Mouse (Mus musculus): Measurements from ENCODE around the gene Magi1. TPM values are rescaled to one million over a fixed set of nuclear protein-coding genes. Genes with fewer than 3 reads are reported as not detected.
"Not testable (repeated sequence)": the region's sequence is repeated elsewhere in the genome, so short reads cannot be mapped to it uniquely, and the experiment has no call there.

Gene Magi1
- total RNA-seq, 2 experiments from 2014 or later = 87.2 to 87.4 TPM

- intact Hi-C loops (cut with DNase I) = no loop called here
- DNase-seq = peak; percentile 12
Measured at GRCm38 (mm10) chr6:94011947-94012346, 271.8 kb downstream of the Magi1 start.

GRCm38 (mm10) chr6:94011521-94011920 lies 272.2 kb downstream of the Magi1 start:
- no peak for DNase-seq
- intact Hi-C loops (cut with DNase I) = no loop called here

- intact Hi-C loops (cut with DNase I) = no loop called here
Measured at GRCm38 (mm10) chr6:94008577-94008976, 275.1 kb downstream of the Magi1 start.

GRCm38 (mm10) chr6:94003586-94003985 lies 280.1 kb downstream of the Magi1 start:
- intact Hi-C loops (cut with DNase I); DNase-seq: not testable (repeated sequence)

More at GRCm38 (mm10) chr6:94008577-94008976, 275.1 kb downstream of the Magi1 start:
- DNase-seq = no peak

GRCm38 (mm10) chr6:93996841-93997485 lies 286.8 kb downstream of the Magi1 start:
- intact Hi-C loops (cut with DNase I) = no loop called here
- DNase-seq = no peak

- no peak for DNase-seq
- intact Hi-C loops (cut with DNase I) = no loop called here
Measured at GRCm38 (mm10) chr6:93987561-93987960, 296.2 kb downstream of the Magi1 start.

GRCm38 (mm10) chr6:93985111-93985510 lies 298.6 kb downstream of the Magi1 start:
- intact Hi-C loops (cut with DNase I) = no loop called here

GRCm38 (mm10) chr6:93983551-93983950 lies 300.2 kb downstream of the Magi1 start:
- intact Hi-C loops (cut with DNase I) = no loop called here
- DNase-seq = no peak

More at GRCm38 (mm10) chr6:93985111-93985510, 298.6 kb downstream of the Magi1 start:
- DNase-seq = peak; percentile 38

GRCm38 (mm10) chr6:93981211-93981610 lies 302.5 kb downstream of the Magi1 start:
- intact Hi-C loops (cut with DNase I) = no loop called here

GRCm38 (mm10) chr6:93979241-93979640 lies 304.5 kb downstream of the Magi1 start:
- no peak for DNase-seq
- intact Hi-C loops (cut with DNase I) = no loop called here

More at GRCm38 (mm10) chr6:93981211-93981610, 302.5 kb downstream of the Magi1 start:
- no peak for DNase-seq

- intact Hi-C loops (cut with DNase I) = no loop called here
- no peak for DNase-seq
Measured at GRCm38 (mm10) chr6:93968721-93969120, 315.0 kb downstream of the Magi1 start.

- DNase-seq = no peak
- intact Hi-C loops (cut with DNase I) = no loop called here
Measured at GRCm38 (mm10) chr6:93962757-93963336, 320.9 kb downstream of the Magi1 start.

GRCm38 (mm10) chr6:93961782-93962181 lies 321.9 kb downstream of the Magi1 start:
- DNase-seq = no peak
- intact Hi-C loops (cut with DNase I) = no loop called here

- DNase-seq = no peak
- intact Hi-C loops (cut with DNase I) = no loop called here
Measured at GRCm38 (mm10) chr6:93957172-93957571, 326.5 kb downstream of the Magi1 start.

GRCm38 (mm10) chr6:93946612-93947011 lies 337.1 kb downstream of the Magi1 start:
- intact Hi-C loops (cut with DNase I) = no loop called here
- DNase-seq = no peak

- intact Hi-C loops (cut with DNase I) = no loop called here
- DNase-seq = no peak
Measured at GRCm38 (mm10) chr6:93936359-93936758, 347.4 kb downstream of the Magi1 start.

GRCm38 (mm10) chr6:93935793-93936192 lies 347.9 kb downstream of the Magi1 start:
- DNase-seq = no peak
- intact Hi-C loops (cut with DNase I) = no loop called here

- no peak for DNase-seq
- intact Hi-C loops (cut with DNase I) = no loop called here
Measured at GRCm38 (mm10) chr6:93934700-93935099, 349.0 kb downstream of the Magi1 start.

GRCm38 (mm10) chr6:93924568-93924967 lies 359.1 kb downstream of the Magi1 start:
- intact Hi-C loops (cut with DNase I) = no loop called here
- DNase-seq = no peak

GRCm38 (mm10) chr6:93923972-93924371 lies 359.7 kb downstream of the Magi1 start:
- intact Hi-C loops (cut with DNase I) = no loop called here
- DNase-seq = no peak

- intact Hi-C loops (cut with DNase I) = no loop called here
- no peak for DNase-seq
Measured at GRCm38 (mm10) chr6:93923351-93923750, 360.4 kb downstream of the Magi1 start.

GRCm38 (mm10) chr6:93922931-93923330 lies 360.8 kb downstream of the Magi1 start:
- intact Hi-C loops (cut with DNase I) = no loop called here
- DNase-seq = no peak
